Mouse (Mus musculus): ENCODE results near the gene Galnt14.

The Galnt14 gene

DNA sequence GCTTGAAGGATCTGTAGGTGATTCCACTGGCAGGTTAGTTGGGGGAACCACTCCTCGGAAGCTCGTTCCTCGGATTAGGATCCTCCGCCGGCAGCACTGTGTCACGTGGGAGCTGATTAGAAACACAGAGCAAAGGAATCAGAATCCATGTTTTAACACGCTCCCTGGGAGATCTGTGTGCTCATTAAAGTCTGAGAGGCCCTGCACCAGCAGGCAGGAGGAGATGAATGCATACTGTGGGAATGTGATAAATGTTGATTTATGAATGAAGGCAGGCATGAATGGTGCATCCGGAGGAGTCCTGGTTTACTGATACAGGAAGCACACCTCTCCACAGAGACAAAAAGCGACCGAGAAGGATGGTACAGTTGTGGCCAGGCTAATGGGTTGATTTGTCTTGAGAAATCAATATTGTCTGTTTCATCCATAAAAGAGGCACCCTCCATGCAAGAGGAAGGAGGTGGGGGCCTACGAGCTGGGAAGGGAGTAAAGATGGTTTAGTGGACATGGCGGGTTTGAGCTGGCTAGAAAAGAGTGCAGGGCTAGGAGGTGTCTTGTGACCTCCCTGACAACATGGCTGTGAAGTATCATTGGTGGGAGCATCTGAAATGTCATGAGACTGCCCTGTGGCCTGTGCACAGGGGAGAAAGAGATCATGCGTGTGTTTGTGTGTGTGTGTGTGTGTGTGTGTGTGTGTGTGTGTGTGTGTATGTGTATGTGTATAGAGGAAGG lies 202.3 kb downstream of the Galnt14 start:
- DNase-seq (ENCODE audit: low read depth, low spot score), result no peak

DNA sequence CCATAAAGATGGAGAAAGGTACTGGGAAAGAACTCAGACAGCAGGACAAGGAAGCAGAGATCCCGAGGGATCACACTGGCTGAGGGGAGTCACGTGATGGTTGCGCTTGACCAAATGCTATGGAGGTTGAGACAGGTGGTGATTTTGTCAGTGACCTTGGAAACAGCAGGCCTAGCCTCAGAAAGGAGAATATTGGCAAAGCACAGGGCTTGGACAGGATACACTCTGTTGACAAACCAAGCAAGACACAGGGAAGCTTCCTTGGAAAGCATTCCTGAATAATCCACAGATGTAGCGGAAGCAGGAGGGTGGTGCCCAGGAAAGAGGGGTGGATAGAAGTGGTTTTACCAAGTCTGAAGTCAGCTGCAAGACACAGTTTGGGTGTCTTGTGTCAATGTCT lies 206.1 kb downstream of the Galnt14 start:
- no peak for DNase-seq (ENCODE audit: low read depth, low spot score)

DNA sequence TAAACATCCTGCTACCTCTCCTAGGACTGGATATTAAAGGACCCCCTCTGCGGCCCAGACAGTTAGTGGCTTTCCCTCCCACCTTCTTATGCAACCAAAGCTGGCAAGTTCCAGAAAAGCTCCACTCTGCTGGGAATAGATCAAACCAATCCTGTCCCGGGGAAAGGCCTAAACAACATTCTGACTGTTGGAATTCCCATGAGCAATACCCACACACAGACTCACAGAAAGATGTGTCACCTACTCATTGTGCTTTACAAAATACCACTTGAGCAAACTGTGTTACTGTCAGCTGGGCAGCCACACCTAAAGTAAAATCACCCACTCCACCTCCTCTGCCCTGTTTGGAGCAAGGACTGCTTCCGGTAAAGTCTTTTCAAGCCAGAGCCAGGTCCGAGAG lies 207.6 kb downstream of the Galnt14 start:
- no peak for DNase-seq (ENCODE audit: low read depth, low spot score)

DNA sequence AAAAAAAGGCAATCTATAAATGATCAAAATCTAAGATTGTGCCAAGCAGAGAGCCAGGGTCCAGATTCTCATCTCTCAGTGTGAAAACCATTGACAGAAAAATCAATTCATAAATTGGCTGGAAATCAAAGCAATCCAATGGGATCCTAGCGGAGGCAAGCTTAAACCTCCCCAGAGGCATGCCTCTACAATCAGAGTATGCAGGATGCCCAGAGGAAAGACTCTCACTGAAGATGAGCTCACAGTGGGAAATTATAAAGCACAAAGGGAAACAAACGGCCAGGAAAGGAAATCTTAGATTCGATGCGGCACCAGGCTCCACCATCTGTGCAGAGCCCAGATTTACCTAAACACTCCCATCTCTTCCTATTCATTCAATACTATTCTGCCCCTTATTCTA lies 220.7 kb downstream of the Galnt14 start:
- no peak for DNase-seq (ENCODE audit: low read depth, low spot score)

DNA sequence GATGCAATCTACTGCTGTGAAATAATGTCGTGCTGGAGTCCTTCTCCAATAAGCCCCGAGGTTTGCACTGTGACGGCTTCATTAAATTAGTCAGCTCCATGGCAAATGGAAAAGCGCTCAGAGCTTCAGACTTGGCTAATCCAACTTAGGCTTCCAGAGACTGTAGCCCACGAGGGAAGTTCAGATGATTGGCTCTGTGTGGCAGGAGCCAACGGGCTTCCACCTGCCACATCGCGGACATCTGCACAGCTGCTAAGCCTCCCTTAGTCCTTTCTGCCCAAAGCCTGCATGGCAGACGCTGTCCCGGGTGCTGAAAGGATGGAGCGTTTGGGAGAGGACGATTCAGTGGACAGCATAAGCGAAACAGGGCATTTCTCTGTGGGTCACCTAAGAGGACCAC lies 222.5 kb downstream of the Galnt14 start:
- DNase-seq (ENCODE audit: low read depth, low spot score), result peak; percentile 18

DNA sequence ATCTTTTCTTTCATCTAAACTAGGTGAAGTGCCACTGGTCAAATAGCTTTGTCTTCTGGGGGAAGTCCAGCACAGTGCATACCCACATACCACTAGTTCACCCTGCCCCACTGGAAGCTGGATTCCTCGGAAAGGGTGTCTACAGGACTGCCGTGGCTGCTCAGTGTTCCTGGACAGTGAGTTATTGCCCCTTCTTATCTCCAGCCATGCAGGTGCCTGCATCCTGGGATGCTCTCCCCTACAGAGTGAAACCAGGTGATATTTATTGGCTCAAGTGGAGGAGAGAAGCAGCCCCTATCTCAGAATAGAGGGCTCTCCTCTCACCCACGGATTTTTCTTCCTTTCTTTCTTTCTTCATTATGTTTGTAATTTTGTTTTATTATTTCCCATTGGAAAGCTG lies 222.9 kb downstream of the Galnt14 start:
- DNase-seq (ENCODE audit: low read depth, low spot score), result no peak

DNA sequence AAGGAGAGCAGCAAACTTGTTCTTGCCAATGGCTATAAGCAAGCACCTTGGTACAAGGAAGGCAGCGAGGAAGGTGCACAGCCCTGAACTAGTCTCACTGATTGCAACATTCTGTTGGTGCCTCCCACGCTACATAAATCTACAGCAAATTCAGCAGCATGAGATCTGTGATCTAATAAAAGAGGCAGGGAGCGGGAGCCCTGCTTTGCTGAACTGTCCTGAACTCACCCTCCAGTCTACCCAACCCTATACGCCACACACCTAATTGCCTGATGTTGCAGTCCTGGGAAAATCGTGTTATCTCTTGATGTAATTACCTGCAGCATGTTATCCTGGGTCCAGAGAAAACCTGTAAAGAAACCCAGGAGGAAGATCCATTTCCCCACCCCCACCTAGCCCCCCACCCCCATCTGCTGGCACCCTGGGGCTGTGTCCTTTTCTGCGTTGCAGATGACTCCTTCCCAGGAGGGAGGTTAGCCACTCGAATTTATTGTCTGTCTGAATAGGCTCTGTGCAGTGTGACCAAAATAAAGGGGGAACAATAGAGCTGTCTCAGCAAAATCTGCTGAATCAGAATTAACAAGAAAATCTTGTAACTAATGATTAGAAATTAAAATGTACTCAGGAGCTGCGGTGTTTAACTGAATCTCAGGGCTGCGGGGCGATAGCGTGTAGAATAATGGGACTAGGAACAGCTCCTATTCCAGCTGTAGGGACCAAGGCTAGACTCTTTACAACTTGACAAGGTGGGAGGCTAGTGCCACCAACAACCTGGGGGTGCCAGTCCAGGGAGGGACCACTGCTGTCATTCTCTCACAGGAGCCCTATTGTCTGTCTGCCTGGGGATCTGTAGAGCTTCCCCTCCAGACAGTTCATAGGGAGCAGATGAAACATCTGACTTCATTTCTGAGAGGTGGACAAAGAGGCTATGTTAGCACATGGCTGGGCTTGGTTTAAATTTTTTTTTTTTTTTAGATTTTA lies 232.9 kb downstream of the Galnt14 start:
- no peak for DNase-seq (ENCODE audit: low read depth, low spot score)

DNA sequence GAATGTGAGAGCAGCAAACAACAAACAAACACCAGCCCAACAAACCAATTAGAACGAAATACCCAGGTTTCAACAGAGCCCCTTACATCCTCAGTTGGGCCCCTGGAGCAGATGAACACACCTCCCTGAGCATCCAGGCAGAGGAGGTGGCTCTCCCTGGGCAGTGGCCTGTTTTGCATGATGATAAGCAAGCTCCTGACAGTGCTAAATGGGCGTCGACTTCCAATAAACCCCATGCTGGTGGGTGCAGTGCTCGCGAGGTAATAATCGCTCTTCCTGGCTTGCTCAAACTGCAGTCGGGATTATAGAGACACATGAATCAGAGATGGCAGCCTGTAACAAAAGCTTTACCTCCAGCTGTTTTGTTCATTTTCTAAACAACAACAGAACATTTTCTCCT lies 235.9 kb downstream of the Galnt14 start:
- no peak for DNase-seq (ENCODE audit: low read depth, low spot score)

DNA sequence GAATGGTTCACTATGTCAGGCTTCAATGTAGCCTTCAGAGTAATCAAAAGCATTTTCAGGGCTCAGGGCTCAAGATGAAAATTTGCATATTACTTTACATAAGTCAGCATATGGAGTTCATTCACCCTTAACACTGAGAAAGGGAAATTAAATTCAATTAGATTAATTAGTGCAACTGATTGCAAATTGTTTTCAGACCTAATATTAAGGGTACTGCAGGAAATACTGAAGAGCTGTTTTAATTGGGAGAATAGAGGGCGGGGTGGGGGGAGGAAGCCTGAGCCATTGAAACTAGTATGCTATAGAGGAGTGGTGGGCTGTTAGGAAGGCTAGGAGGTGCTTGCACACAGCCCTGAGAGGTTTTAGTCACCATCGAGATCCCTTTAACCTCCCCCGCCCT lies 237.2 kb downstream of the Galnt14 start:
- DNase-seq (ENCODE audit: low read depth, low spot score), result no peak

DNA sequence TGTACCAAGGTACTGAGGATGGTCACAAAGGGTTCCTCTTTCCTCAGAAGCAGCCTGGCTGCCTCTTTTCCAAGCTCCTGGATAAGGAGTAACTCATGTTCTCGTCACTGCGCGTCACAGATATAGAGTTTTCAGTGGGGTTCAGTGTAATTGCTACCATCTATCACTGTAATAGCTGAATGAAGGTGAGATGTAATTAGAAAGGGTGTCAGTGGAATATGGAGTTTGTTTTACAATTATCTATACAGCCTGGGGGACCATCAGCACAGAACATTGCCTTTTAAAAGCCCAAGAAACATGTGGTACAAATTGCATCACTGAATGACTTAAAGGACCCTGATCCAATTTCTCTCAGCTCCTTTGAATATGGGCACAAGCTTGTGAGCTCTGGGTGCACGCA lies 249.4 kb downstream of the Galnt14 start:
- no peak for DNase-seq (ENCODE audit: low read depth, low spot score)

DNA sequence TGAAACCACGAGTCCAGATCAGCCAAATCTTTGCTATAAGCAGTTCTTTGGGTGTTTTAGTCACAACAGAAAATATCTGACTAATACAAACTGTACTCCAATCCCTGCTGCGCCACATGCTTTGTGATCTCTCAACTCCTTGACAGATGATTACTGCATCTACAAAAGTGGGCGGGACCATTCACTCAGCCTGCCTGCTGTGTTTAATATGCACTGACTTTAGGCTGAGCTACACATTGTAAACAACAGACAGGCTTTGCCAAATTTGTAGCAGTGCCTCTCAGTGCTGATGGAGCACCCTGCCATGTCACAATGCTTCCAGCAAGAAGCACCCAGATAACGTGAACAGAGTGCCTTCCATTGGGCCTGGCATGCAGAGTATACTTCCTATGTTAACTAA lies 251.5 kb downstream of the Galnt14 start:
- DNase-seq (ENCODE audit: low read depth, low spot score), result no peak

DNA sequence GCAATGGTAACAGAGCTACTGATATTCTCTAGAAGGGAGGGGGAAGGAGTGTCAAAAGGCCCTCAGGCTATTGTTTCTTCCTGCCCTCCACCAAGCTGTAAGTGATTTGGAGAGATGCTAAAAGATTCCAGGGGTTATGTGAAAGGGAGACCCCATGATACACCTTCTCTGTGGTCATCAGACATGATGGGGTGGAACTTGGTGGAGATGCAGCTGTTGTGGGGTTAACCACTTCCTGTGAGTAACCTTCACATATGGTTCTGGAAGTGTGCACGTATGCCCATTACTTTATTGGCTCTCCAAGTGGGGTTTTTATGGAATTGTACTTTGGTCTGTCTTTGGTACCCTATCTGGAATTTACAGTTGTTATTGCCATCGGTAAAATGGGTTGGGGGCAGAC lies 253.7 kb downstream of the Galnt14 start:
- no peak for DNase-seq (ENCODE audit: low read depth, low spot score)

DNA sequence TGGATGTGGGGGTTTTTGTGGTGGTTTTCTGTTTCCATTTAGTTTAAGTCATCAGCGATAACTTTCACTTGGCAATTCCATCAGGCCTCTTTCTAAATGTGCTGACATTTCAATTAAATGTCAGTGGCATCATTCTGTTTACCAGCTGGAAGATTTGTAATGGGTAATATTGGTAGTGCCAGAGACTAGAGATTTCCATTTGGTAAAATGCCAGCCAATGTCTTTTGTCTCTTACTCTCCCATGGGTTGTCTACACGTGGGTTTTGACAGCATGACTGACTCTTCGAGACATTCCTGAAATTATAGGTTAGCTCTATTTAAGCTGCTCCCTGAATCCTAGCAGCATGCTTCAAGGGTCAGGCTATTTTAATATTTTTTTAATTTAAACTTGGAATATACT lies 256.6 kb downstream of the Galnt14 start:
- DNase-seq (ENCODE audit: low read depth, low spot score), result no peak

DNA sequence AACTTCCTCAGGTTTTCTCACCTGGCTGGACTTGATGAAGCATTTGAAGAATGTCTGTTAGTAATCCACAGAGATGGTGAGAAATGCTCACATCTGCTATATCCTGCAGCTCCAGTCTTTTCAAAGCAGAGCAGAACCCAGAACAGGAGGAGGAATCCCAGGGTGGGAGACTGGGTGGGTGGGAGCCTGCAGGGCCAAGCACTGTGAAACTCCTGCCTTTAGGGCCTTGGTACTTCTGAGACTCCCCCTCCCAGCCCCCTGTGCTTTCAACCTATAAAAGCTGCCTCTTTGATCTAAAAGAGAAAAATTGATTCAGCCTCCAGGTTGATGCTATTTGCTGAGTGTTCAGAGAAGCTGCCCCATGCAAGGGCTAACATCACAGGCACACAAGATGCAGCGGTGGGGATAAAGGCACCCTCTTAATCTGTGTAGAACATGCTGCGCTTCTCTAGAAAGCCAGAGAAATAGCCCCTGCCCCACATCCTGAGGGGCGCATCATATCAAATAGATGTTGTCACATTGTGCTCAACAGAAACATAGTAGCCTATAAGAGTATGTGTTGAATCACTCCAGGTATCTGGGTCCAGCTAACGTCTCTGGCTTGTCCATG lies 258.0 kb downstream of the Galnt14 start:
- no peak for DNase-seq (ENCODE audit: low read depth, low spot score)

DNA sequence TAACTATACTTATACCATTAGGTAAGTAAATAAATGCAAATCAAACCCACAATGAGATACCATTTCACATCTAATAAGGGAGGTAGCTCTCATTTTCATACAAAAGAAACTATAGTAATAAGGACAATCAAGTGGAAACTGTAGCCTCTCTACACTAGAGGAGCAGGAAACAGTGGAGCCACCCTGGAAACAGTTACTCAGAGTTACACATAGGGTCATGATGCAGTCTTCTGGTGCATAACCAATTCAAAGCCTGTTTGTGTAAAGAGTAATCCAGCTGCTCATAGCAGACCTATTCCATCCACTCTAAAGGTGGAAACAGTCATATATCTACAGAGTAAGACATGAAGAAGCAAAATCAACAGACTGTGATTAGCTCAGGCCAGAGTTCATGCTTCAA lies 261.1 kb downstream of the Galnt14 start:
- DNase-seq (ENCODE audit: low read depth, low spot score), result no peak

Measured in A20 (cell line).